Mouse (Mus musculus) olfactory bulb, adult 2 months (tissue): ENCODE measurements around the gene Setd3.

Experiments
- CTCF ChIP-seq: fragments of 200-500 bp; IDR thresholded peaks from 2 replicates; pipeline ENCODE4 v1.5.1; 2012; ENCODE audit warnings: low read depth, mild to moderate bottlenecking, low read length, moderate library complexity; ENCODE audit not compliant: insufficient read depth
- POLR2A ChIP-seq: fragments of 200-500 bp; IDR thresholded peaks from 2 replicates; pipeline ENCODE4 v1.6.1; 2012; ENCODE audit warnings: mild to moderate bottlenecking, low read depth, low read length, moderate library complexity; ENCODE audit not compliant: insufficient read depth

GRCm38 (mm10) chr12:108179246-108179320, at the start of gene Setd3:
- TF ChIP-seq CTCF (no peak), POLR2A (0 out of 2 replicates have a peak, but pooled peaks have one; percentile 39)
